Mouse (Mus musculus) right cerebral cortex, postnatal 25 days (tissue): Measurements from ENCODE around the gene Unc5cl.
A peak's percentile ranks its signal among the peaks of the same experiment; 100 is the strongest.

Experiments used
- DNase-seq: peaks from one replicate; pipeline ENCODE4 v3.0.0; 2022

The Unc5cl gene

DNA sequence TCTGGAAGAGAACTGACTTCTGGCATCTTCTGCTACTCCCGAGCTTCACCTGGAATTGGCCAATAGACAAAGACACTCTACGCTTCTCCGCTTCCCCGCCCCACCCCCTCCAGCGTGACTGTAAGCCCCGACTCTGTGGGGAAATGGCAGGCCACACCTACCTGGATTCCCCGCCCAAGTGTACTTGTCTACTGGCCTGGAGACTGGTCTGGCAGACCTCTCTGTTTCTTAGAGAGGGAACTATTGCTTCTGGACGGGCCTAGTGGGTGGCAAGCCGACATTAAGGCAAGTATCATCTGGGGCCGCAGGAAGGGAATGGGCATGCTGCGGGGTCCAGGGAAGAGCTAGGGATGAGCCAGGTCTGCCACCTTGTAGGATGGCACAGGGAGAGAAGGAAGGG is at the start of gene Unc5cl:
TSS of gene Unc5cl (plus strand) at position 214 of the 400 bp plus-strand sequence.
- DNase-seq: no peak

DNA sequence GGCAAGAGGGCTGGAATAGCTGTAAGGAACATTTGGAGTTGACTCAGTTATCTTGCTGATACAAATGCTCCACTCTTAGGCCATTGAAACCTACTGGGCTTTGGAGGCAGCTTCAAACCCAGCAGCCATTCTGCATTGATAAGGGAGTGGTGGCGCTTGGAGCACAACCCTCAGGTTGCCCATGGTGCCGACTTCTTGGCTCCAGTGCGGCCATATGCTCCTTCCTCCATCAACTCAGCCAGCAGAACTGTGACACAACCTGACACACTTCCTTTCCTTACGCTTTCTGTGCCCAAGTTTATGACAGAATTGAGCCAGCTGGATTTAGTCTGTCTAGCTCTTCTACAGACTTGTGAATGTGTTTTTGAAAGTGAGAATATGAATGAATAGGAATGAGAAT is 47.5 kb upstream of the Unc5cl start:
- no peak for DNase-seq

GRCm38 (mm10) chr17:48407910-48408525 is 46.7 kb upstream of the Unc5cl start:
- no peak for DNase-seq

GRCm38 (mm10) chr17:48408526-48409291 is 46.0 kb upstream of the Unc5cl start:
- peak; percentile 71 for DNase-seq

DNA sequence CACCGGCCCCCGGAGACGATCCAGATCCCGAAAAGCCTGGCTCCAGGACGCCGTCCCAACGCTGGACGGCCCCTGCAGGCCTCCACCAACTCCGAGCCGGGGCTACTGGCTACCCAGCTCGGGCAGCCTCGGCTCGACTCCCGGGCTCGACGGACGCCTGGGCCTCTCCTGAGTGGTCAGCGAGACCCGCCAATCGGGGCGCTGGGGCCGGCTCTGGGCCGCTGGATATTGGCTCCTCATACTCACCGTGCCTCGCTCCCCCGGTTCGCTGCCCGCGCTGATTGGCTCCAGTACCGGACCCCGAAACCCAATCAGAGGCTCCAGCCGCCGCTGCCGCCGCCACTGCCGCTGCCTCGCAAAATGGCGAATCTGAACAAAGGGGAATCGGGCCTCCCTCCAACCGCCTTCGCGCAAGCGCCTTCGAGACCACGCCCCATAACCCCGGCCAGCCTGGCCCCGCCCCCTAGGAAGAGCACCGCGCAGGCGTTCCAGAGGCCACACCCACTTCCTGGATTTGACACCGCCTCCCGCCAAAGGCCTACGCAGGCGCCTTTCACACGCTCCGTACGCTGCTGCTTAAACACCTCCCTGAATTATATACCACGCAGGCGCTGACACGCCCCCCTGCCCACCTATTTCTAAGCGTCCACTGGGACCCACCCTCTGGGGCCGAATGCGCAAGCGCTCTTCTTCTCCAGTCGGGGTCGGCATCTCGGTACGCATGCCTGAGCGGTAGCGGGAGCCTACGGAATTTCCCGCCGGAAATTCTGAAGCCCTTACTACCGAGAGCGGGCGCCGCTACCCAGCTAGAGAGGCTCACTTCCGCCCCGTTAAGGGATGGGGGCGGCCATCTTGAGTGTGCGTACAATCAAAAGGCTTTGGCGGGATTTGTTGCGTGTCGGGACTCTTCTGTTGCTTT is 45.1 kb upstream of the Unc5cl start, which contains the start of the genes Nfya and Oard1:
TSS of gene Nfya (minus strand) at position 527 of the 919 bp plus-strand sequence.
TSS of gene Oard1 (plus strand) at position 635 of the 919 bp plus-strand sequence.
- DNase-seq: peak; percentile 100

DNA sequence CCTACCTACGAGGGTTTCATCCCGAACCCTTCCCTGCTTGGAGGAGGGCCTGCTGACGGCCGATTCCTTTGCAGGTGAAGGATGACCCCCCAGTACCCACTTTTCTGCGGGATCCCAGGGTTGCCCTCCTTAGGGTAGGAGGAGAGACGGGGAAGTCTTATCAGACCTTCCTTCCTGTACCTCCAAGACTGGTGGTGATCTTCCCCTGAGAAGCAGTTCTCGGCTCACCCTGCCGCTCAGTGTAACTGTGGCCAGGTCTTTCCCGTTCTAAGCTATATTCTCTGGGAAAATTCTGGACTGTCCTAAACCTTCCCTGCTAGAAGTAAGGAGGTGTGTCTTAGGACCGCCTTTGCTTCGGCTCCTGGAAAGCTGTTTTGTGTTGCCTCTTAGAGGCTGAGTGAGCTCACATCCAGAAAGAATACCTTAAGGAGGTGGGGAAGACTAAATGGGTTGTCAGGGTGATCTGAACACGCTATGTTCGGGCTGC is 44.4 kb upstream of the Unc5cl start:
- DNase-seq: no peak

GRCm38 (mm10) chr17:48411241-48411640 is 43.5 kb upstream of the Unc5cl start:
- DNase-seq: no peak

- DNase-seq: no peak
These were observed 38.7 kb upstream of the Unc5cl start for GRCm38 (mm10) chr17:48416011-48416410.

DNA sequence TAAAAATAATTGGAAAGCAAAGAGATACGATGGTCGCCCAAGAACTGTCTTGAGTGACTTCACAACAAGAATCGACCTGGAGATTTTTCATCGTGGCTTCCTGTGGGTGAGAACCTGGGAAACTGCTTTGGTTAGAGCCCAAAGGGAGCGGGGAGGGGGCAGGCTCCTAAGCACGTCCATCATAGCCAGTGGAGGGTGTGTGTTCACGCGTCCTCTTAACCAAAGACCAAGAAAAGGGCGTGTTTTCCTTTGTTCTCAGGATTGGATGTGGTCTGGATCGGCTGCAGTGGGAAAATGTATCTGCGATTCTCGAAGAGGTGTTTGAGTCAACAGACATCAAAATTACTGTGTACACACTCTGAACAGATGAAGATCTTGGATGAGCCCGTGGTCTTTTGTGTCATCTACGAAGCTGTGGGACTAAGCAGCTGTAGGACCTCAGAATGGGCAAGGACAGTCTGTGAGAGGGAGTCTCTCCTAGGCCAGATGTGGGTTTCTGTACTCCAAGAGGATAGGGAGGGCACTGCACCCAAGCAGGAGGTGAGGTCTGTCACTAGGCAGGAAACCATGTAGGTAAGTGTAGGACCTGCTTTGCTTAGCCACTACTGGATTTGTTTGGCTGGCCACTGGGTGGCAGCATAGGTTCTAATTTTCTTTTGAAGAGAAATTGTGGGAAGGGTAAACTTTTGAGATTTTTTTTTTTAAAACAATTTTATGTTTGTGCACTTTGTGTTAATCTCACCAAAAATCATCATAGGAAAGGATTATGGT is 38.1 kb upstream of the Unc5cl start:
- peak; percentile 51 for DNase-seq

- no peak for DNase-seq
These were observed 37.2 kb upstream of the Unc5cl start for GRCm38 (mm10) chr17:48417521-48417920.

DNA sequence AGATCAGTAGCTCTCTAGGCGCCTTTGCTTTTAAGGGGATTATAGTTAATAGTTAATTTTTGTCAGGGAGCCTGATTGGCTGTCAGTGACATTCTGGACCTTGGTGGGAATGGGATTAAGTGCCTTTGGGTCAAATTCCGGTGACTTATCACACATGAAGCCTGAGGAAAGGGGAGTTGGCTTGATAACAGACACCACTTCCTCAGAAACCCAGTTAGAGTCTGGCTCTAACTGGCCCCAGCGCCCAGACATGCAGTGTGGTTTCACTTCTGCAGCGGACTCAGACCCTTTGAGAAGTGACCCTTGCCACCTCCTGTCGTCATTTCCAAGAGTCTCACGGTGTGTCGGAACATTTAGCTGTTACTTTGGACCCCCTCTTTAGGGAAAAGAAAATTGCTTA is 36.5 kb upstream of the Unc5cl start:
- DNase-seq: no peak

GRCm38 (mm10) chr17:48418781-48419180 is 35.9 kb upstream of the Unc5cl start:
- no peak for DNase-seq

- DNase-seq: no peak
These were observed 35.1 kb upstream of the Unc5cl start for GRCm38 (mm10) chr17:48419571-48419970.

DNA sequence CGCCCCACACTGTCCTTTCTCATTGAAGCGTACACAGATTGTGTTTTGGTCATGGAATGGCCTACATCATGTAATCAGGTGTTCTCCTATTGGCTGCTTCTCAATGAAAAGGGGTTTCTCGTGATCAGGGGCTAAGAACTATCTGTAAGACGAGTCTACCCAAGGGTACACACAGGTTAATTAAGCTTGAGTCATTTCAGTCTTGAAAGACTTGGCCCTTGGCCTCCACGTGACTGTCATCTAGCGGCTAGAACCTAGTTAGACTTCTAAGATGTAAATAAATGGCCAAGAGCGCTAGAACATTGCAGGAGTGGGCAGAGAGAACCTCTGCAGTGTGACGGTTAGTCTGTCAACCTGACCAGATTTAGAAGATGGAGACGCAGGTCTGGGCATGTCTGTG is 30.5 kb upstream of the Unc5cl start:
- DNase-seq: no peak

DNA sequence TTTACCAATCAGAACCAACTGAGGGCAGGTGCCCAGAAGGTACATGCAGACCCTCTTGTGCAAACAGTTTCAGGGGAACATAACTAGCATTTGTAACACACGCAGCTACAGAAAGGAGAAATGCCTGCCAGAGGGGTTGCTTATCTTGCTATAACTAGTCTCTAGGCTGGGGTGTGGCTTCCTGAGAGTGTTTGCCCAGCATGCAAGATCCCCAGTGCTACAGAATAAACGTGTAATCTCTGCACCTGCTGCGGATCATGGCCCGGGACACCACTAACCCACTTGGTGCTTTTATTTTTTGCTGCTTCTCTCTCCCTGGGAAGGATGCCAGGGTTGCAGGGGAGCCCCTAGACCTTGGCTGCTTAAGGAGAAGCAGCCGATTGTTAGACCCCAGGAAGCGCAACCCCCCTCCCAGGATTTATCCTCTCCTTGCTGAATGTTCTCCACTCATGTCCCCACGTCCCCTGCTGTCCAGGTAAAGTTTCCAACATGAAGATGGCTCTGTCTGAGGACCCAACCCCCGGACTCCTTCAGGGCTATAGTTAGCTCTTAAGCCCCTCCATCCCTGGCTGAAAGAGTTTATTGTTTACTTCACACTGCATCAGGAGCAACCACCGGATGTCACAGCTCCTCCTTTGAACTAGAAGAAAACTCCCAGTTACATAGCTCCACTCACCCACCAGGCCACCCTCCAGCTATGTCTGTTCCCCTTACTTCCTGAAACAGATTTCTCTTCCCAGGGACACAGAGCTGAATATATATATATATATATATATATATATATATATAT is 28.7 kb upstream of the Unc5cl start:
- no peak for DNase-seq

GRCm38 (mm10) chr17:48426991-48427750 is 27.5 kb upstream of the Unc5cl start:
- DNase-seq: no peak

- no peak for DNase-seq
These were observed 26.7 kb upstream of the Unc5cl start for GRCm38 (mm10) chr17:48427852-48428530.

GRCm38 (mm10) chr17:48430394-48430793 is 24.3 kb upstream of the Unc5cl start:
- DNase-seq: no peak

- DNase-seq: no peak
These were observed 23.6 kb upstream of the Unc5cl start for GRCm38 (mm10) chr17:48431054-48431453.
